Comparison of ENCODE assay signal across 24 mouse cellular contexts in genomic region chr3:138071004-138071403, GRCm38 (mm10). TPM values are rescaled to one million over a fixed set of nuclear protein-coding genes. Genes with fewer than 3 reads are reported as not detected.
DNase-seq lines count a peak whose midpoint lies in the region; ATAC-seq and TF ChIP-seq lines count a peak whose summit lies in the region.
"Had no signal": no experiment of that assay in that cellular context is flagged by ENCODE, and none has a peak within 500 bp of the region (broad histone marks: within the 10 kb centered on the region; RNA-seq: fewer than 3 reads in every experiment).

No protein-coding gene starts in this region.

- H3K4me3 ChIP-seq in heart, embryonic 12.5 days, result peak overlapping the region; percentile 36
- no peak overlapping the region for H3K4me3 ChIP-seq in midbrain, embryonic 10.5 days
- H3K4me3 ChIP-seq in midbrain, embryonic 16.5 days (ENCODE audit: low read depth, low read length), result no peak overlapping the region
- H3K4me3 ChIP-seq in embryonic facial prominence, embryonic 14.5 days (ENCODE audit: low read depth, low read length), result no peak overlapping the region
- no peak overlapping the region for H3K4me3 ChIP-seq in thymus, adult 2 months (ENCODE audit: control insufficient read depth, insufficient read depth, low read length)
- H3K4me3 ChIP-seq: erythroblast, embryonic 14.5 days; forebrain, embryonic 15.5 days; liver, embryonic 12.5 days; midbrain, embryonic 12.5 days; stomach, embryonic 15.5 days had no signal

- TF ChIP-seq CTCF in thymus, adult 2 months (IDR thresholded peaks at IDR 0.05; ENCODE audit: borderline replicate concordance, control insufficient read depth, extremely low read depth, insufficient read depth, low read length, poor library complexity), result no peak

- H3K4me2 ChIP-seq in heart, embryonic 12.5 days, result peak overlapping the region; percentile 66
- H3K4me2 ChIP-seq in midbrain, embryonic 16.5 days (ENCODE audit: low read length), result no peak overlapping the region
- H3K4me2 ChIP-seq in embryonic facial prominence, embryonic 14.5 days (ENCODE audit: low read depth, low read length), result 0 out of 2 replicates have a peak overlapping the region, but pooled peaks have one; percentile 15
- H3K4me2 ChIP-seq: forebrain, embryonic 15.5 days; liver, embryonic 12.5 days; lung, embryonic 14.5 days; midbrain, embryonic 12.5 days; stomach, embryonic 15.5 days had no signal

- 0 out of 2 replicates have a peak overlapping the region, but pooled peaks have one; percentile 14 for H3K27ac ChIP-seq in heart, embryonic 12.5 days (ENCODE audit: poor library complexity, severe bottlenecking)
- H3K27ac ChIP-seq in midbrain, embryonic 10.5 days (replicated peaks), result 0 out of 2 replicates have a peak overlapping the region, but pooled peaks have one; percentile 78
- no peak overlapping the region for H3K27ac ChIP-seq in midbrain, embryonic 16.5 days (ENCODE audit: low read length)
- H3K27ac ChIP-seq in embryonic facial prominence, embryonic 14.5 days (replicated peaks; ENCODE audit: low read depth, low read length), result no peak overlapping the region
- H3K27ac ChIP-seq in thymus, adult 2 months (ENCODE audit: control insufficient read depth, insufficient read depth, low read length), result no peak overlapping the region
- H3K27ac ChIP-seq: forebrain, embryonic 15.5 days; liver, embryonic 12.5 days; midbrain, embryonic 12.5 days; stomach, embryonic 15.5 days had no signal

- peaks cover 59% of the 10 kb centered on the region for H3K4me1 ChIP-seq in heart, embryonic 12.5 days (replicated peaks)
- H3K4me1 ChIP-seq in midbrain, embryonic 10.5 days, result peaks cover 26% of the 10 kb centered on the region
- H3K4me1 ChIP-seq in midbrain, embryonic 16.5 days (ENCODE audit: control insufficient read depth, insufficient read depth, low read length), result peaks cover 2% of the 10 kb centered on the region; the same call in 1 of the 2 replicates
- peaks cover 25% of the 10 kb centered on the region for H3K4me1 ChIP-seq in embryonic facial prominence, embryonic 14.5 days (ENCODE audit: control insufficient read depth, insufficient read depth, low read length)
- no peaks in the 10 kb centered on the region for H3K4me1 ChIP-seq in thymus, adult 2 months (replicated peaks; ENCODE audit: control insufficient read depth, insufficient read depth, low read length)
- H3K4me1 ChIP-seq: liver, embryonic 12.5 days; stomach, embryonic 15.5 days had no signal

- H3K27me3 ChIP-seq in heart, embryonic 12.5 days (replicated peaks), result no peaks in the 10 kb centered on the region
- H3K27me3 ChIP-seq in midbrain, embryonic 10.5 days (ENCODE audit: low read depth, poor library complexity, severe bottlenecking), result peaks cover 5% of the 10 kb centered on the region; the same call in 1 of the 2 replicates
- no peaks in the 10 kb centered on the region for H3K27me3 ChIP-seq in midbrain, embryonic 16.5 days (ENCODE audit: control insufficient read depth, insufficient read depth, low read depth, low read length)
- no peaks in the 10 kb centered on the region for H3K27me3 ChIP-seq in embryonic facial prominence, embryonic 14.5 days (replicated peaks; ENCODE audit: control insufficient read depth, insufficient read depth, low read length)
- H3K27me3 ChIP-seq in thymus, adult 2 months (ENCODE audit: control insufficient read depth, insufficient read depth, low read length), result no peaks in the 10 kb centered on the region
- H3K27me3 ChIP-seq: forebrain, embryonic 15.5 days; stomach, embryonic 15.5 days had no signal

- no peak for DNase-seq in heart, postnatal 14 days
- no peak for DNase-seq in midbrain, embryonic 10.5 days (ENCODE audit: low spot score)
- peak; percentile 30 for DNase-seq in embryonic facial prominence, embryonic 14.5 days (ENCODE audit: low spot score)
- no peak for DNase-seq in kidney, adult 8-10 months
- no peak for DNase-seq in thymus, adult 2 months
- DNase-seq: cerebellum, adult 8-10 months; kidney, adult 9 months; kidney, postnatal 4 days; layer of hippocampus, postnatal 36 days; lung, embryonic 14.5 days; lung, postnatal 4 days; right cerebral cortex, adult 18-20 months; spleen, adult 18-20 months had no signal

- TF ChIP-seq POLR2A in thymus, adult 2 months (IDR thresholded peaks at IDR 0.05; ENCODE audit: control insufficient read depth, extremely low read depth, insufficient read depth, low read length, poor library complexity), result no peak

- no peaks in the 10 kb centered on the region for H3K36me3 ChIP-seq in heart, embryonic 12.5 days
- H3K36me3 ChIP-seq in midbrain, embryonic 10.5 days, result no peaks in the 10 kb centered on the region
- no peaks in the 10 kb centered on the region for H3K36me3 ChIP-seq in midbrain, embryonic 16.5 days (ENCODE audit: control insufficient read depth, insufficient read depth, low read length)
- H3K36me3 ChIP-seq in embryonic facial prominence, embryonic 14.5 days (ENCODE audit: control insufficient read depth, insufficient read depth, low read length), result no peaks in the 10 kb centered on the region
- no peaks in the 10 kb centered on the region for H3K36me3 ChIP-seq in thymus, adult 2 months (ENCODE audit: control insufficient read depth, insufficient read depth, low read length)
- H3K36me3 ChIP-seq: forebrain, embryonic 15.5 days; G1E; liver, embryonic 12.5 days; midbrain, embryonic 12.5 days; stomach, embryonic 15.5 days had no signal

- intact Hi-C loops in heart, postnatal 14 days (cut with DNase I), result no loop called here

- no peak overlapping the region; the same call in 1 of the 2 replicates for H3K9ac ChIP-seq in heart, embryonic 12.5 days
- no peak overlapping the region for H3K9ac ChIP-seq in midbrain, embryonic 16.5 days (ENCODE audit: low read depth, low read length)
- H3K9ac ChIP-seq in embryonic facial prominence, embryonic 14.5 days (ENCODE audit: low read depth, low read length), result no peak overlapping the region
- H3K9ac ChIP-seq: forebrain, embryonic 15.5 days; liver, embryonic 12.5 days; lung, embryonic 14.5 days; midbrain, embryonic 12.5 days; stomach, embryonic 15.5 days had no signal

- ATAC-seq in heart, embryonic 12.5 days (ENCODE audit: insufficient number of reproducible peaks, low FRiP score), result no peak
- no peak for ATAC-seq in midbrain, embryonic 16.5 days
- no peak for ATAC-seq in embryonic facial prominence, embryonic 14.5 days (ENCODE audit: low read depth)
- ATAC-seq: forebrain, embryonic 15.5 days; inflammation-experienced regulatory T-cells, adult 6 months; liver, embryonic 12.5 days had no signal

- 13% methylated on average over 1 of the region's 1 CpGs for WGBS in heart, embryonic 12.5 days
- 12% methylated on average over 1 of the region's 1 CpGs for WGBS in midbrain, embryonic 10.5 days
- 13% methylated on average over 1 of the region's 1 CpGs for WGBS in midbrain, embryonic 16.5 days
- WGBS in embryonic facial prominence, embryonic 14.5 days, result 0% methylated on average over 1 of the region's 1 CpGs
- 81% methylated on average over 1 of the region's 1 CpGs for WGBS in thymus, adult 2 months

- no peaks in the 10 kb centered on the region for H3K9me3 ChIP-seq in heart, embryonic 12.5 days (replicated peaks)
- H3K9me3 ChIP-seq in midbrain, embryonic 10.5 days (replicated peaks), result no peaks in the 10 kb centered on the region
- H3K9me3 ChIP-seq in midbrain, embryonic 16.5 days (replicated peaks; ENCODE audit: control insufficient read depth, low read length, poor library complexity, severe bottlenecking), result no peaks in the 10 kb centered on the region
- H3K9me3 ChIP-seq in embryonic facial prominence, embryonic 14.5 days (ENCODE audit: control insufficient read depth, low read length), result no peaks in the 10 kb centered on the region
- H3K9me3 ChIP-seq: forebrain, embryonic 15.5 days; G1E; liver, embryonic 12.5 days; midbrain, embryonic 12.5 days; stomach, embryonic 15.5 days had no signal

RNA-seq across cellular contexts. Expression of gene Gm5105, which starts 3.8 kb away (rescaled TPM):
- polyA plus RNA-seq in heart, embryonic 12.5 days (2016; fragmentation: Nextera tagmentation; extraction: Ambion mirVana), result 0.27 and 0.73 TPM in 2 replicates
- under 1 TPM; 0.85 to 0.93 TPM for total RNA-seq in heart, postnatal 14 days (2021)
- polyA plus RNA-seq in midbrain, embryonic 10.5 days (2016; fragmentation: Nextera tagmentation; extraction: Ambion mirVana), result not detected in 2 replicates
- 0.20 and 0.26 TPM in 2 replicates for polyA plus RNA-seq in midbrain, embryonic 16.5 days (2015; fragmentation: Nextera tagmentation; extraction: Ambion mirVana)
- polyA plus RNA-seq in embryonic facial prominence, embryonic 14.5 days (2014; fragmentation: Nextera tagmentation; extraction: Ambion mirVana), result 0.26 and 0.75 TPM in 2 replicates
- not detected in 2 replicates for polyA plus RNA-seq in thymus, adult 2 months (2012; rRNA removed)
- total RNA-seq: common myeloid progenitor, adult 5-6 weeks; hematopoietic stem cell, adult 5-6 weeks had no signal
- polyA plus RNA-seq: erythroblast, embryonic 14.5 days; G1E; inflammation-experienced regulatory T-cells, adult 6 months; liver, embryonic 12.5 days; lung, embryonic 14.5 days; midbrain, embryonic 12.5 days; stomach, embryonic 15.5 days had no signal

RNA-seq across cellular contexts. Expression of gene 1110002E22Rik, which starts 6.2 kb away (rescaled TPM):
- 12.1 and 12.4 TPM in 2 replicates for polyA plus RNA-seq in heart, embryonic 12.5 days (2016; fragmentation: Nextera tagmentation; extraction: Ambion mirVana)
- total RNA-seq in heart, postnatal 14 days (2021), result 10 to 100 TPM; 51.9 to 53.7 TPM
- 0.01 TPM in 1 of 2 replicates, not detected in the other for polyA plus RNA-seq in midbrain, embryonic 10.5 days (2016; fragmentation: Nextera tagmentation; extraction: Ambion mirVana)
- polyA plus RNA-seq in midbrain, embryonic 16.5 days (2015; fragmentation: Nextera tagmentation; extraction: Ambion mirVana), result 0.06 and 0.08 TPM in 2 replicates
- 5.5 and 7.5 TPM in 2 replicates for polyA plus RNA-seq in embryonic facial prominence, embryonic 14.5 days (2014; fragmentation: Nextera tagmentation; extraction: Ambion mirVana)
- 0.28 and 0.74 TPM in 2 replicates for polyA plus RNA-seq in thymus, adult 2 months (2012; rRNA removed)
- total RNA-seq: common myeloid progenitor, adult 5-6 weeks had no signal
- polyA plus RNA-seq: erythroblast, embryonic 14.5 days; inflammation-experienced regulatory T-cells, adult 6 months had no signal

Comparison
In these comparisons a context has a peak if more than half of its experiments do, and no peak if none do; other contexts are left out.
1. H3K27ac ChIP-seq: peak in heart, embryonic 12.5 days (single experiment) and midbrain, embryonic 10.5 days (single experiment); none in midbrain, embryonic 16.5 days (single experiment), embryonic facial prominence, embryonic 14.5 days (single experiment) and thymus, adult 2 months (single experiment).